Mouse (Mus musculus): Measurements from ENCODE around the gene D7Ertd443e.

D7Ertd443e gene

GRCm38 (mm10) chr7:134227773-134228455 is 157.5 kb downstream of the D7Ertd443e start:
- no peak for DNase-seq (ENCODE audit: low spot score)

DNA sequence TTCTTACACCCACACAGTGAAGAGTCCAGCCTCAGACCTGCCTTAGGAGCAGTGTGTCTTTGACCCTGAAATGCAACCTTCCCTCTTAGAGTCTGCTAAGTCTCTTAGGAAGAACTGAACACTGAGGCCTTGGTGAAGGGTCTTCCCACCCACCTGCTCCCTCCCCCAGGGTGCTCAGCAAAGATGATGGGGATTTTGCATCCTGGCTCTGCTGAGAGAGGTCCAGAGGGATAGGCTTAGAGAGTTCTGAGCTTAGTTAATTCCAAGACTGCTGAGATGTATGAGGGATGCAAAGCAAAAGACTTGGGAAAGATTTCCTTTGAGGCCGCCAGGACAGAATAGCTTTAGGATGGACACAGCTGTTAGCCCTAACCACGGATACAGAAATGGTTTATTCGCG is 158.4 kb downstream of the D7Ertd443e start:
- no peak for DNase-seq (ENCODE audit: low spot score)

DNA sequence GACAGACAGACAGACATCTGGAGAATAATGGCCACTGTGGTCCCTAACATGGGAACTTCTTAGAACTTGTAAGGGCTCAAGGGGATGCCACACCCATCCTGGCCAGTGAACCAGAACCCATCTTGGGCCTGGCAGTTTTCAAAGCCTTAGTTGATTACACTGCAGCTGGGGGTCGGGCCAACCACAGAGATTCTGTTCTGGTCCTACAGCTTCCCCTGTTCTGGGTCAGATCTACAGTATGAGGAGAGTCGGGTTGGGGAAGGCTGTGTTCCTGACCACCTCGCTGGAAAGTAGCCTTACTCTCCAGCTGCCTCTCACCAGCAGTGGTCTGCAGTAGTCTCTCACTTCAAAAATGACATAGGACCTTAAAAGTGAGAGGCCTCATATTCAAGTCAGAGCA is 159.2 kb downstream of the D7Ertd443e start:
- no peak for DNase-seq (ENCODE audit: low spot score)

DNA sequence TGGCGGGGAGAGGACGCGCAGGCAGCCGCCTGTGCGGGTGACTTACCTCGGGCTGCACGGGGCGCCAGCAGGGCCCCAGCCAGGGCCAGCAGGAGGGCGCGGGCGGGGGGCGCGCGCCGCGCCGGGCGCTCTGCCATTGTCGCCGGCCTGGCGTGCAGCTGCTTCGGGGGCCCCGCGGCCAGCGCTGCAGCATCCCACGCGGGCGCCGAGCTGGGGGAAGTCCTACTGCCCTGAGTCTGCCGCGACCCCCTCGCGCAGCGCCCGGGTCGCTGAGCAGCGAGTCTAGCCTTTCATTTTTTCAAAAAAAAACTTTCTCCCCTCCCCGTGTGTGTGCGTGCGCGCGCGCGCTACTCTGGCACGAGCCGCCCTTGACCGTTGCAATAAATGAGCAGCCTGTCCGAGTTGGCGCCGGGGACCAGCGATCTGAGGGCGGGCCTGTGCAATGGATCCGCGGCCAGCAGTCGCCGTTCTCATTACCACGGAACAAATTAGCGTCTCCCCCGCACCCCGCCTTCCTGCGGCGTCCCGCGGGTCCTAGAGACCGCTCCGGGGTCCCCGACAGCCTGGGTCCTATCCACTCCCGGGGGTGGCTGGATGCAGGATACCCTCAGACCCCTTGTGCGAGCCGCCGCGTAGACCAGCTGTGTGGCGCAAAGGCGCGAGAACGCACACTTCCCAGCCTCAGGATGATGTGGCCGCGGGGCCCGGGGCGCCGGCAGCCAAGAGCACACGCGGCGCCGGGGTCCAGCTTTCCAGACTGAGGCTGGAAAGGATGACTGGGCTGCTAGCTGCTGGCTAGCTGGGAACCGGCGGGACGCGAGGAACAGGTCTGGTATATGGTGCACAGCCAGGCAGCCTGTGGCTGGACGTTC is 160.5 kb downstream of the D7Ertd443e start:
- no peak for DNase-seq (ENCODE audit: low spot score)

- DNase-seq (ENCODE audit: low spot score) = no peak
Measured at GRCm38 (mm10) chr7:134224421-134224740, 161.1 kb downstream of the D7Ertd443e start.

GRCm38 (mm10) chr7:134223444-134224161 is 161.9 kb downstream of the D7Ertd443e start:
- peak; percentile 67 for DNase-seq (ENCODE audit: low spot score)

Measured in layer of hippocampus, adult 9-10 months (tissue).